Mouse (Mus musculus): Measurements from ENCODE around the gene Gm12184.

DNA sequence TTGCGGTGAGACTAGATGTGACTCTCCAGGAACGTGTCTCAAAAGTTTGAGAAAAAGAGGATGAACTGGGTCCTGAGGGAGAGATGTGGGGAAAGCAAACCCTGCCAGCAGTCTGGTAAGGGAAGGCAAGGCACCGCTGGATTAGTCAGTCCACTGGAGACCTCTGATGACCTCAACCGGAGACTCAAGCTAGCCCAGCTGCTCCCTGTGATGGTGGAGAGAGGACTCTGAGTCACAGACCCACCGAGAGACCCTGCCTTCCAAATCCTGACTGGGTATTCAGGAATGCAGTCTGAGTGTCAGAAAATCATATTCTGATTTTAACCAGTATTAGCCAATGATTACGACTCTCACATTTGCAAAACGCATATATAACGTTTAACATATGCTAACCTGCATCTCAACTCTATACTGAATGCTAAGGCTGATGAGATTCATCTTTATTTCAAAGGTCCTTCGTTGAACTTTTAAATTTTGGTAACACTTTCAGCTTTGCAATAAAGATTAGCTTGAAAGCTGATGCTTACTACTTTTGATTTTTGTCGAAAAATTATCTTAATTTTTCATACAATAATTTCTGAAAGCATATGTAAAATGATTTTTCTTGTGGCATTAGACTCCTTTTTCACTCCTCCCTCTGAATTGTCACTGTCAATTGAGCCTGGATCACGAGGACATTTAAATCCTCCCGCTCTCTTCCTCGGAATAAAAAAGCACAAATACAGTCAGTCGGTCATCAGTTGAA lies 3.5 kb downstream of the Gm12184 start:
- no peak for TF ChIP-seq CTCF (conservative IDR thresholded peaks at IDR 0.05; ENCODE audit: insufficient read depth, insufficient read length, low read depth, low read length)
- no peak for TF ChIP-seq POLR2A (IDR thresholded peaks at IDR 0.05; ENCODE audit: low read depth, low read length)

Measured in kidney, adult 2 months (tissue).